Mouse (Mus musculus): Measurements from ENCODE around the gene Hemk1. TPM values are rescaled to one million over a fixed set of nuclear protein-coding genes. Genes with fewer than 3 reads are reported as not detected.
"Not testable (repeated sequence)": the region's sequence is repeated elsewhere in the genome, so short reads cannot be mapped to it uniquely, and the experiment has no call there.

The Hemk1 gene
- polyA plus RNA-seq, 1 experiment from 2014 or later, result 12.0 TPM

- Histone ChIP-seq H3K9ac (no peak overlapping the region), H3K4me1 (no peaks in the 10 kb centered on the region), H3K36me3 (replicated peaks) (peaks cover 2% of the 10 kb centered on the region; the same call in 1 of the 2 replicates), H3K27ac (no peak overlapping the region), H3K4me2 (no peak overlapping the region), H3K9me3 (no peaks in the 10 kb centered on the region), H3K27me3 (no peaks in the 10 kb centered on the region), H3K4me3 (replicated peaks) (no peak overlapping the region)
- 86% methylated on average over 8 of the region's 8 CpGs for WGBS
- no peak for ATAC-seq (ENCODE audit: low FRiP score)
Observed at GRCm38 (mm10) chr9:107322461-107323050, 15.6 kb downstream of the Hemk1 start.

DNA sequence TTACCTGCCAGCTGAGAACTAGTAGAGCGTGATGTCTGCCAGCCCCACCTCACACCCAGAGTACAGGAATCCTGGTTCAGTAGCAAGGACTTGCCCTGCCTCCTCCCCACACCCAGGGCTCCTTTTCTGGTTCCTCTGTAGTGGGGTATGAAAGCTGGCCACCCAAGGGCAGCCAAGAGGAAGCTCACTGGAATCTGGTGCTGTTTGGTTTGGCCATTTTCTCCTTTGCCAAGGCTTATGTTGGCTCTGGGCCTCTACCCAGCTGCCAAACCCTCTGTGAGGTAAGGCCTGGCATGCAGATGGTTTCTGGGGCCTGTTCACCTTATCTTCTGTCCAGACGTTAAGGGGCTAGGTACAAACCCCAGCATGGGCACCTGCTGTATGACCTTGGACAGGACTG, 22.4 kb downstream of the Hemk1 start:
- no peak overlapping the region for H3K4me2 ChIP-seq
- no peak overlapping the region for H3K27ac ChIP-seq
- no peaks in the 10 kb centered on the region for H3K4me1 ChIP-seq
- no peak overlapping the region for H3K9ac ChIP-seq
- no peak for ATAC-seq (ENCODE audit: low FRiP score)
- H3K4me3 ChIP-seq (replicated peaks), result no peak overlapping the region
- H3K36me3 ChIP-seq (replicated peaks), result no peaks in the 10 kb centered on the region
- H3K27me3 ChIP-seq, result no peaks in the 10 kb centered on the region
- WGBS, result 79% methylated on average over 2 of the region's 2 CpGs
- no peaks in the 10 kb centered on the region for H3K9me3 ChIP-seq

GRCm38 (mm10) chr9:107313926-107314325, 24.2 kb downstream of the Hemk1 start:
- Histone ChIP-seq H3K9ac (no peak overlapping the region), H3K4me2 (no peak overlapping the region), H3K36me3 (replicated peaks) (no peaks in the 10 kb centered on the region), H3K27ac (no peak overlapping the region), H3K4me1 (no peaks in the 10 kb centered on the region), H3K4me3 (replicated peaks) (no peak overlapping the region), H3K27me3 (no peaks in the 10 kb centered on the region), H3K9me3 (no peaks in the 10 kb centered on the region)
- no peak for ATAC-seq (ENCODE audit: low FRiP score)
- 80% methylated on average over 3 of the region's 3 CpGs for WGBS

GRCm38 (mm10) chr9:107312811-107313584, 25.2 kb downstream of the Hemk1 start:
- Histone ChIP-seq H3K9ac (no peak overlapping the region), H3K27me3 (no peaks in the 10 kb centered on the region), H3K9me3 (no peaks in the 10 kb centered on the region), H3K36me3 (replicated peaks) (no peaks in the 10 kb centered on the region), H3K4me2 (no peak overlapping the region), H3K4me1 (no peaks in the 10 kb centered on the region), H3K4me3 (replicated peaks) (no peak overlapping the region), H3K27ac (no peak overlapping the region)
- ATAC-seq (ENCODE audit: low FRiP score), result no peak
- WGBS, result 79% methylated on average over 10 of the region's 10 CpGs

- Histone ChIP-seq H3K4me2 (no peak overlapping the region), H3K4me1 (no peaks in the 10 kb centered on the region), H3K4me3 (replicated peaks) (no peak overlapping the region), H3K27ac (no peak overlapping the region), H3K36me3 (replicated peaks) (no peaks in the 10 kb centered on the region), H3K9me3 (no peaks in the 10 kb centered on the region), H3K9ac (no peak overlapping the region), H3K27me3 (no peaks in the 10 kb centered on the region)
- 74% methylated on average over 5 of the region's 5 CpGs for WGBS
- no peak for ATAC-seq (ENCODE audit: low FRiP score)
Observed at GRCm38 (mm10) chr9:107309600-107309999, 28.6 kb downstream of the Hemk1 start.

- H3K27me3 ChIP-seq, result no peaks in the 10 kb centered on the region
- H3K27ac ChIP-seq, result no peak overlapping the region
- ATAC-seq (ENCODE audit: low FRiP score), result no peak
- H3K9ac ChIP-seq, result no peak overlapping the region
- no peak overlapping the region for H3K4me2 ChIP-seq
- H3K4me3 ChIP-seq (replicated peaks), result no peak overlapping the region
- no peaks in the 10 kb centered on the region for H3K9me3 ChIP-seq
- no peaks in the 10 kb centered on the region for H3K4me1 ChIP-seq
- 88% methylated on average over 9 of the region's 9 CpGs for WGBS
- H3K36me3 ChIP-seq (replicated peaks), result no peaks in the 10 kb centered on the region
Observed at GRCm38 (mm10) chr9:107309171-107309570, 29.0 kb downstream of the Hemk1 start.

DNA sequence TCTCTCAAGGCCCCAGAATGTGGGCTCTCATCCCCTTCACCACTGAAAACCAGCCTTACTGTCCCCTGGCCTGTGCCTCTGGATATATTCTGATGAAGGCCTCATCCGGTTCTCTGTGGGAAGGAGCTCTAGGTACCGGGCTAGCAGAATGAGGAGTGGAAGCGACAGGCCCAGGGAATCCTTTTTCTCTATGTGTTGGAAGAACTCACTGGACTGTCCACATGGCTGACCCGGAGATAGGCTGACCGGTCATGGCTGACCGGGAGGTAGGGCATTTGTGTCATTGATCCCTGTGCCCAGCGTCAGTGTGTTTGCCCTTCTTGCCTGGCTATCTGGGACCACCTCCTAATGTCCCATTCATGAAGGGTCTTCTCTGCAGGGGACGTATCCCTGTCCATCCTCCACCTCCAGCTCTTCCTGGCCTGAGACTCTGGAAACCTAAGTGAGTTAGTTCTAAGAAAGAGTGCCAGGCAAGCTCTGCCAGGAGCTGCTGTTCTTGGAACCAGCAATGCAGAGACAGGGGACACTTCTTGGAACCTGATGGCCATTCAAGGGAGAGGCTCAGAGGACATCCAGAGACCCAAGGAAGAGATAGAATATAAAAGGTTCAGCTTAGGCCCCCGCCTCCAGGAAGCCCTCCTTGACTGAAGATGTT, 29.7 kb downstream of the Hemk1 start:
- no peak for ATAC-seq (ENCODE audit: low FRiP score)
- no peaks in the 10 kb centered on the region for H3K4me1 ChIP-seq
- no peak overlapping the region for H3K9ac ChIP-seq
- no peak overlapping the region for H3K4me3 ChIP-seq (replicated peaks)
- H3K27me3 ChIP-seq, result no peaks in the 10 kb centered on the region
- 88% methylated on average over 9 of the region's 9 CpGs for WGBS
- no peaks in the 10 kb centered on the region for H3K36me3 ChIP-seq (replicated peaks)
- no peak overlapping the region for H3K27ac ChIP-seq
- H3K4me2 ChIP-seq, result no peak overlapping the region
- no peaks in the 10 kb centered on the region for H3K9me3 ChIP-seq

GRCm38 (mm10) chr9:107307886-107308285, 30.3 kb downstream of the Hemk1 start:
- H3K4me1 ChIP-seq, result no peaks in the 10 kb centered on the region
- 89% methylated on average over 12 of the region's 12 CpGs for WGBS
- ATAC-seq (ENCODE audit: low FRiP score), result no peak
- no peak overlapping the region for H3K27ac ChIP-seq
- no peaks in the 10 kb centered on the region for H3K27me3 ChIP-seq
- no peak overlapping the region for H3K4me2 ChIP-seq
- no peaks in the 10 kb centered on the region for H3K36me3 ChIP-seq (replicated peaks)
- no peak overlapping the region for H3K9ac ChIP-seq
- H3K4me3 ChIP-seq (replicated peaks), result no peak overlapping the region
- no peaks in the 10 kb centered on the region for H3K9me3 ChIP-seq

GRCm38 (mm10) chr9:107307099-107307872, 30.9 kb downstream of the Hemk1 start:
- no peaks in the 10 kb centered on the region for H3K4me1 ChIP-seq
- H3K27me3 ChIP-seq, result no peaks in the 10 kb centered on the region
- no peak overlapping the region for H3K9ac ChIP-seq
- H3K4me2 ChIP-seq, result no peak overlapping the region
- H3K36me3 ChIP-seq (replicated peaks), result no peaks in the 10 kb centered on the region
- H3K9me3 ChIP-seq, result no peaks in the 10 kb centered on the region
- no peak overlapping the region for H3K4me3 ChIP-seq (replicated peaks)
- no peak for ATAC-seq (ENCODE audit: low FRiP score)
- H3K27ac ChIP-seq, result no peak overlapping the region
- WGBS, result 88% methylated on average over 11 of the region's 11 CpGs

GRCm38 (mm10) chr9:107306673-107307072, 31.5 kb downstream of the Hemk1 start:
- not testable (repeated sequence) for H3K27ac ChIP-seq; H3K4me3 ChIP-seq (replicated peaks); ATAC-seq (ENCODE audit: low FRiP score); H3K27me3 ChIP-seq; H3K36me3 ChIP-seq (replicated peaks); H3K9me3 ChIP-seq; H3K4me2 ChIP-seq; H3K9ac ChIP-seq; H3K4me1 ChIP-seq
- WGBS, result 90% methylated on average over 1 of the region's 1 CpGs

GRCm38 (mm10) chr9:107305601-107306542, 32.3 kb downstream of the Hemk1 start:
- H3K9ac ChIP-seq, result no peak overlapping the region
- ATAC-seq (ENCODE audit: low FRiP score), result no peak
- no peak overlapping the region for H3K4me2 ChIP-seq
- H3K4me3 ChIP-seq (replicated peaks), result no peak overlapping the region
- H3K27ac ChIP-seq, result no peak overlapping the region
- no peaks in the 10 kb centered on the region for H3K9me3 ChIP-seq
- H3K27me3 ChIP-seq, result no peaks in the 10 kb centered on the region
- no peaks in the 10 kb centered on the region for H3K4me1 ChIP-seq
- WGBS, result 72% methylated on average over 13 of the region's 13 CpGs
- peaks cover 12% of the 10 kb centered on the region for H3K36me3 ChIP-seq (replicated peaks)

Measured in forebrain, embryonic 12.5 days (tissue).